Mouse (Mus musculus) kidney, adult 9 months (tissue): ENCODE measurements around the gene Ccdc6.

ENCODE experiments used
- DNase-seq: peaks from one replicate; pipeline ENCODE4 v3.0.0; 2022

Ccdc6 gene

GRCm38 (mm10) chr10:70224571-70224970 lies 127.7 kb downstream of the Ccdc6 start:
- peak; percentile 96 for DNase-seq

DNA sequence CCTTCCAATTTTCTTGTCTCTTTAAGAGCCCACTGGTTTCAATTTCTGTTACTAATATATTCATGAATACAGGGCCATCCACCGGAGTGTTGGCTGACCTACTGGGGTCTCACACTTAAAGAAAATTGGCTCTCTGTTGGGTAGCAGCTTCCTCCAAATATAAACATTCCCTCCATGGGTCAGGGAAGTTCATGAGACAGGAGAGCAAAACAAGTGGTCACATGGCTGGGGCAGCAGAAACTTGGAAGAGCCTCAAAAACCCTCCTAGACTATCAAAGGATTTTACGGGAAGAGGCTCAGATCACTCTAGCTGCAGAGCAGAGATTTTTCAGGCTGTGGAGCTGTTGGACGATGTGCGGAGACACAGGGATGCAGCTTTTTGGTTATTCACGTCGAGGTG lies 128.8 kb downstream of the Ccdc6 start:
- peak; percentile 69 for DNase-seq

DNA sequence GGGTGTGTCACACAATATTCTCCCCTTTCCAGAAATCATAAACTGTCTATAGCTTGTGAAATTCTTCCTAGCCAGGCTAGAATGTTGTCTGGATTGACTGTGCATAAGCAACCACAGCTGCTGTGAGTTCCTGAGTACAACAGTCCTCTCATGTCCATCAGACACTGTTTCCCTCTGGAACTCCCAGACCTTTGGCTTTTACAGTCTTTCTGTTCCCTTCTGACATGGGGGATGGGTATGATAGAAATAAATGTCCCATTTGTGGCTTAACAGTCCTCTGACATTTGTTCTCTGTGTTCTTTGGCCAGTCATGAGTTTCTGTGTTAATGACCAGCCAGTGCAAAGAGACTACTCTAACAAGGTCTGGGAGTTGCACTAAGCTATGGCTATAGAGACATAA lies 129.7 kb downstream of the Ccdc6 start:
- DNase-seq, result peak; percentile 86

DNA sequence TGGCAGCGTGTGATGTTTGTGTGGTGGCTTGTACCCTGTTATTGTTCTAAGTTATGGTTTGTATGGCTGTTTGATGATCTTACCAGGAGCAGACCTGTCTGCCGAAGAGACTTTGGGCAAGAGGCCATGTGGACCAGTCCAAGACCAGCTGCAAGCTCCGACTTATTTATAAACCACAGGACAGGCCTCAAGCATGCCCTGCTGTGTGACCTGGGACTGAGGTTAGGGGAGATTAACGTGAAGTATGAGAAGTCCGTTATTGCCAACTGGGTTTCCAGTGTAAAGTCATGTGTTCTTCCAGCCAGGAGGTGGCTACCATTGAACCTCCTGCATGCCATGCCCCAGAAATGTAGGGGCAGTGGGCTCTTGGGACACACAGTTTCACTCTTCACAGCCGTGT lies 133.4 kb downstream of the Ccdc6 start:
- DNase-seq, result no peak

DNA sequence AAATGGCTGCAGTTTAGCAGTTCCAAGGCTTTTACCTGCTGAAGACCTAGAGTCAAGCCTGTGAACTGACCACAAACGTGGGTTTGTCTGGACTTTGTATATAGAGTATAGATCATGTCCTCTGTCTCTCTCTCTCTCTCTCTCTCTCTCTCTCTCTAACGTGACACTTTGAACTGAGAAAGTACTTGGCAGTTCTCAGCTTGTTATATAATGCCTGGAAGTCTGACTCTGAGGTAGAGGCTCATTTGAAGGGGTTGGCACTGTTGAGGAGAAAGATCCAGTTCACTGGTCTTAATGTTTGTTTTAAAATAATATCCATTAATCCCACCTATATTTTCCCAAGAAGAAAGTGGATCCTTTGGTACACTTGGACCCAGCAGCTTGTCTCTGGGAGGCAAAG lies 141.0 kb downstream of the Ccdc6 start:
- DNase-seq, result peak; percentile 78
